Comparison of ENCODE assay signal across 31 mouse cellular contexts in genomic region chr16:94069061-94069460, GRCm38 (mm10). TPM values are rescaled to one million over a fixed set of nuclear protein-coding genes. Genes with fewer than 3 reads are reported as not detected.
A peak's percentile ranks its signal among the peaks of the same experiment; 100 is the strongest.
DNase-seq lines count a peak whose midpoint lies in the region.
"Had no signal": no experiment of that assay in that cellular context is flagged by ENCODE, and none has a peak within 500 bp of the region (broad histone marks: within the 10 kb centered on the region; RNA-seq: fewer than 3 reads in every experiment).

No protein-coding gene starts in this region.

- DNase-seq in spleen, postnatal 36 days (ENCODE audit: low spot score in 2 of 2) = peak; percentile 17 to 35
- no peak for DNase-seq in spleen, postnatal 4 days (ENCODE audit: low spot score in 2 of 2)
- DNase-seq in ES-CJ7 (ENCODE audit: low read depth, low spot score) (peak; percentile 77), ZHBTc4 (ENCODE audit: low read depth, low spot score) (peak; percentile 90)
- peak; percentile 68 for DNase-seq in splenic B cell, adult 2 months (ENCODE audit: low read depth, low spot score)
- DNase-seq in forebrain, embryonic 10.5 days (ENCODE audit: extremely low spot score, low spot score) = no peak
- no peak for DNase-seq in layer of hippocampus, postnatal 36 days
- no peak for DNase-seq in urinary bladder, postnatal 36 days (ENCODE audit: low spot score in 2 of 2)
- DNase-seq: adrenal gland, postnatal 10 days; cerebellum, adult 9-10 months; embryo, embryonic 11 days; gastrocnemius, adult 2 months; gastrocnemius, postnatal 36 days; heart, adult 2 months; heart, postnatal 4 days; kidney, postnatal 14 days; lung, postnatal 36 days; thymus, adult 2 months; thymus, postnatal 36 days had no signal

- peaks cover 10% of the 10 kb centered on the region; the same call in 1 of the 2 replicates for H3K9me3 ChIP-seq in forebrain, embryonic 10.5 days
- H3K9me3 ChIP-seq: embryonic facial prominence, embryonic 12.5 days; forebrain, embryonic 15.5 days; heart, embryonic 12.5 days; hindbrain, embryonic 13.5 days; midbrain, embryonic 13.5 days had no signal

- H3K36me3 ChIP-seq in splenic B cell, adult 2 months (ENCODE audit: control insufficient read depth, insufficient read depth, low read length, poor library complexity, severe bottlenecking) = no peaks in the 10 kb centered on the region
- H3K36me3 ChIP-seq in forebrain, embryonic 10.5 days (replicated peaks) = no peaks in the 10 kb centered on the region
- H3K36me3 ChIP-seq: embryonic facial prominence, embryonic 12.5 days; forebrain, embryonic 15.5 days; heart, embryonic 12.5 days; hindbrain, embryonic 13.5 days; limb, embryonic 13.5 days; midbrain, embryonic 13.5 days had no signal

- H3K4me3 ChIP-seq in forebrain, embryonic 10.5 days = no peak overlapping the region
- H3K4me3 ChIP-seq: embryonic facial prominence, embryonic 12.5 days; forebrain, embryonic 15.5 days; gastrocnemius, adult 2 months; heart, adult 2 months; heart, embryonic 12.5 days; hindbrain, embryonic 13.5 days; limb, embryonic 13.5 days; midbrain, embryonic 13.5 days had no signal

- peaks cover 12% of the 10 kb centered on the region; the same call in 1 of the 2 replicates for H3K4me1 ChIP-seq in forebrain, embryonic 10.5 days
- H3K4me1 ChIP-seq: forebrain, embryonic 15.5 days; hindbrain, embryonic 13.5 days; limb, embryonic 13.5 days had no signal

- no peak overlapping the region for H3K27ac ChIP-seq in forebrain, embryonic 10.5 days
- H3K27ac ChIP-seq: embryonic facial prominence, embryonic 12.5 days; forebrain, embryonic 15.5 days; gastrocnemius, adult 2 months; heart, adult 2 months; hindbrain, embryonic 13.5 days; limb, embryonic 13.5 days; midbrain, embryonic 13.5 days had no signal

- no peaks in the 10 kb centered on the region for H3K27me3 ChIP-seq in splenic B cell, adult 2 months (ENCODE audit: control insufficient read depth, insufficient read depth, low read length, poor library complexity, severe bottlenecking)
- H3K27me3 ChIP-seq in forebrain, embryonic 10.5 days (ENCODE audit: poor library complexity, severe bottlenecking) = peaks cover 60% of the 10 kb centered on the region

- 92% methylated on average over 5 of the region's 5 CpGs for whole genome bisulfite sequencing in forebrain, embryonic 10.5 days

RNA-seq across cellular contexts. Expression of gene Sim2, which starts 15.7 kb away (rescaled TPM):
- 0.04 and 0.14 TPM in 2 replicates for polyA plus RNA-seq in forebrain, embryonic 10.5 days (2016; fragmentation: Nextera tagmentation; extraction: Ambion mirVana)
- total RNA-seq in layer of hippocampus, postnatal 36 days (2021) = under 1 TPM; 0.07 to 0.33 TPM
- total RNA-seq: heart, adult 2 months; heart, postnatal 4 days; megakaryocyte-erythroid progenitor cell, adult 5-6 weeks; monocyte, adult 5-6 weeks had no signal
- polyA plus RNA-seq: CD4-positive, CD25-positive, alpha-beta regulatory T cell, adult 4 months; heart, embryonic 12.5 days; heart, postnatal 0 days; hindbrain, embryonic 13.5 days; intestine, postnatal 0 days; liver, embryonic 16.5 days had no signal

Comparison
In these comparisons a context has a peak if more than half of its experiments do, and no peak if none do; other contexts are left out.
1. DNase-seq: peak in spleen, postnatal 36 days (2 of 2), ES-CJ7 (single experiment), ZHBTc4 (single experiment) and splenic B cell, adult 2 months (single experiment); none in spleen, postnatal 4 days (0 of 2), forebrain, embryonic 10.5 days (single experiment), layer of hippocampus, postnatal 36 days (0 of 2) and urinary bladder, postnatal 36 days (0 of 2).